Mouse (Mus musculus) heart, embryonic 15.5 days (tissue): ENCODE results near the gene Chrnd. TPM values are rescaled to one million over a fixed set of nuclear protein-coding genes. Genes with fewer than 3 reads are reported as not detected.

ENCODE experiments used
- ATAC-seq: fragments of 200-750 bp; cut with Nextera tagmentation; replicated peaks from 2 replicates; pipeline ENCODE4 v1.8.0; 2017; ENCODE audit warnings: low read depth, moderate TSS enrichment; ENCODE audit not compliant: insufficient number of reproducible peaks, insufficient read depth, low FRiP score
- H3K27ac ChIP-seq: fragments of 300-500 bp; sonication (generic); 2 replicates; pipeline ENCODE4 v1.5.1; 2015; ENCODE audit warnings: mild to moderate bottlenecking, inconsistent platforms
- H3K27me3 ChIP-seq: fragments of 300-500 bp; sonication (generic); 2 replicates; pipeline ENCODE4 v1.6.1; 2015; ENCODE audit warnings: inconsistent platforms
- H3K36me3 ChIP-seq: fragments of 300-500 bp; sonication (generic); 2 replicates; pipeline ENCODE4 v1.6.1; 2015; ENCODE audit warnings: mild to moderate bottlenecking, inconsistent platforms
- H3K4me1 ChIP-seq: fragments of 300-500 bp; sonication (generic); replicated peaks from 2 replicates; pipeline ENCODE4 v1.6.1; 2015; ENCODE audit warnings: inconsistent platforms
- H3K4me2 ChIP-seq: fragments of 300-500 bp; sonication (generic); 2 replicates; pipeline ENCODE4 v1.6.1; 2015; ENCODE audit warnings: inconsistent platforms, mild to moderate bottlenecking, moderate library complexity
- H3K4me3 ChIP-seq: fragments of 300-500 bp; sonication (generic); 2 replicates; pipeline ENCODE4 v1.5.1; 2015; ENCODE audit warnings: mild to moderate bottlenecking, inconsistent platforms
- H3K9ac ChIP-seq: fragments of 300-500 bp; sonication (generic); 2 replicates; pipeline ENCODE4 v1.6.1; 2015; ENCODE audit warnings: mild to moderate bottlenecking, inconsistent platforms
- H3K9me3 ChIP-seq: fragments of 300-500 bp; sonication (generic); replicated peaks from 2 replicates; pipeline ENCODE4 v1.6.1; 2016; ENCODE audit warnings: inconsistent platforms
- WGBS: fragments of 180-500 bp; shearing (Covaris S2); methylation state at CpG from one replicate; pipeline ENCODE4 v1.1.7; 2015; ENCODE audit warnings: mixed read lengths; 5-methylcytosine and 5-hydroxymethylcytosine counted together
- polyA plus RNA-seq: library from polyadenylated mRNA; unstranded; fragments of >200 nt; fragmentation: Nextera tagmentation; extraction: Ambion mirVana; gene quantifications from 2 replicates; pipeline ENCODE4 v1.2.1, GENCODE M21; 2015

Chrnd gene
- polyA plus RNA-seq, 1 experiment from 2014 or later, result not detected

- 19% methylated on average over 13 of the region's 13 CpGs for WGBS
- Histone ChIP-seq H3K36me3 (no peaks in the 10 kb centered on the region), H3K27me3 (peaks cover 94% of the 10 kb centered on the region), H3K4me1 (peaks cover 23% of the 10 kb centered on the region), H3K4me2 (no peak overlapping the region), H3K4me3 (no peak overlapping the region), H3K9ac (no peak overlapping the region), H3K27ac (no peak overlapping the region), H3K9me3 (no peaks in the 10 kb centered on the region)
- no peak for ATAC-seq
These were observed 4.9 kb upstream of the Chrnd start for GRCm38 (mm10) chr1:87185526-87185925.

- ATAC-seq, result peak; percentile 7; the same call in 1 of the 2 replicates
- no peaks in the 10 kb centered on the region for H3K9me3 ChIP-seq
- no peak overlapping the region for H3K27ac ChIP-seq
- H3K27me3 ChIP-seq, result peaks cover 96% of the 10 kb centered on the region
- 3% methylated on average over 54 of the region's 54 CpGs for WGBS
- H3K9ac ChIP-seq, result peak overlapping the region; percentile 61
- H3K36me3 ChIP-seq, result no peaks in the 10 kb centered on the region
- peaks cover 23% of the 10 kb centered on the region for H3K4me1 ChIP-seq
- peak overlapping the region; percentile 97 for H3K4me2 ChIP-seq
- peak overlapping the region; percentile 66 for H3K4me3 ChIP-seq
These were observed 4.0 kb upstream of the Chrnd start for GRCm38 (mm10) chr1:87186261-87187036.

GRCm38 (mm10) chr1:87187037-87187355 lies 3.4 kb upstream of the Chrnd start:
- Histone ChIP-seq H3K4me1 (peaks cover 23% of the 10 kb centered on the region), H3K36me3 (no peaks in the 10 kb centered on the region), H3K9ac (peak overlapping the region; percentile 61), H3K9me3 (no peaks in the 10 kb centered on the region), H3K27ac (no peak overlapping the region), H3K27me3 (peaks cover 91% of the 10 kb centered on the region), H3K4me3 (peak overlapping the region; percentile 66), H3K4me2 (peak overlapping the region; percentile 97)
- WGBS, result 1% methylated on average over 15 of the region's 15 CpGs
- no peak for ATAC-seq

GRCm38 (mm10) chr1:87197296-87197695 lies 6.9 kb downstream of the Chrnd start:
- Histone ChIP-seq H3K27me3 (peaks cover 2% of the 10 kb centered on the region; the same call in 1 of the 2 replicates), H3K9ac (no peak overlapping the region), H3K36me3 (no peaks in the 10 kb centered on the region), H3K9me3 (no peaks in the 10 kb centered on the region), H3K27ac (no peak overlapping the region), H3K4me1 (peaks cover 11% of the 10 kb centered on the region), H3K4me3 (no peak overlapping the region), H3K4me2 (no peak overlapping the region)
- ATAC-seq, result no peak
- 70% methylated on average over 9 of the region's 9 CpGs for WGBS

GRCm38 (mm10) chr1:87198119-87199065 lies 8.0 kb downstream of the Chrnd start:
- Histone ChIP-seq H3K36me3 (no peaks in the 10 kb centered on the region), H3K4me3 (no peak overlapping the region), H3K4me2 (no peak overlapping the region), H3K27ac (peak overlapping the region; percentile 44; the same call in 1 of the 2 replicates), H3K9ac (no peak overlapping the region), H3K9me3 (no peaks in the 10 kb centered on the region), H3K4me1 (peaks cover 11% of the 10 kb centered on the region), H3K27me3 (no peaks in the 10 kb centered on the region; the same call in 1 of the 2 replicates)
- whole genome bisulfite sequencing, result 59% methylated on average over 12 of the region's 12 CpGs
- peak; percentile 66 for ATAC-seq

GRCm38 (mm10) chr1:87200811-87201210 lies 10.4 kb downstream of the Chrnd start:
- peaks cover 11% of the 10 kb centered on the region for H3K4me1 ChIP-seq
- H3K27me3 ChIP-seq, result peaks cover 10% of the 10 kb centered on the region
- no peak for ATAC-seq
- WGBS, result 40% methylated on average over 2 of the region's 2 CpGs
- H3K9ac ChIP-seq, result no peak overlapping the region
- no peak overlapping the region for H3K4me2 ChIP-seq
- H3K9me3 ChIP-seq, result no peaks in the 10 kb centered on the region
- no peak overlapping the region for H3K4me3 ChIP-seq
- H3K27ac ChIP-seq, result no peak overlapping the region
- no peaks in the 10 kb centered on the region for H3K36me3 ChIP-seq

GRCm38 (mm10) chr1:87201848-87202247 lies 11.4 kb downstream of the Chrnd start:
- Histone ChIP-seq H3K4me2 (no peak overlapping the region), H3K9ac (no peak overlapping the region; the same call in 1 of the 2 replicates), H3K4me3 (no peak overlapping the region), H3K27ac (no peak overlapping the region), H3K9me3 (no peaks in the 10 kb centered on the region), H3K4me1 (peaks cover 12% of the 10 kb centered on the region), H3K27me3 (peaks cover 20% of the 10 kb centered on the region), H3K36me3 (no peaks in the 10 kb centered on the region)
- ATAC-seq, result no peak
- WGBS, result 41% methylated on average over 1 of the region's 1 CpGs

- H3K27me3 ChIP-seq, result peaks cover 37% of the 10 kb centered on the region
- H3K9me3 ChIP-seq, result no peaks in the 10 kb centered on the region
- ATAC-seq, result no peak
- peaks cover 6% of the 10 kb centered on the region for H3K4me1 ChIP-seq
- WGBS, result 76% methylated on average over 5 of the region's 5 CpGs
- H3K36me3 ChIP-seq, result no peaks in the 10 kb centered on the region
- no peak overlapping the region for H3K4me3 ChIP-seq
- no peak overlapping the region for H3K9ac ChIP-seq
- no peak overlapping the region for H3K27ac ChIP-seq
- H3K4me2 ChIP-seq, result no peak overlapping the region
These were observed 13.4 kb downstream of the Chrnd start for GRCm38 (mm10) chr1:87203779-87204178.

GRCm38 (mm10) chr1:87204465-87204864 lies 14.1 kb downstream of the Chrnd start, which contains the start of gene Chrng:
TSS of gene Chrng (plus strand) at chr1:87204657.
- ATAC-seq, result no peak
- no peak within 1 kb of the TSS for H3K4me3 ChIP-seq
- H3K4me2 ChIP-seq, result no peak within 1 kb of the TSS
- 0 out of 2 replicates have a peak, but pooled peaks cover 2% of the 10 kb centered on the region for H3K4me1 ChIP-seq
- H3K27me3 ChIP-seq, result peaks cover 37% of the 10 kb centered on the region
- no peaks in the 10 kb centered on the region for H3K36me3 ChIP-seq
- H3K9ac ChIP-seq, result no peak within 1 kb of the TSS; the same call in 1 of the 2 replicates
- H3K9me3 ChIP-seq, result no peaks in the 10 kb centered on the region
- WGBS, result 75% methylated on average over 7 of the region's 7 CpGs
- no peak within 1 kb of the TSS for H3K27ac ChIP-seq

GRCm38 (mm10) chr1:87205038-87205437 lies 14.6 kb downstream of the Chrnd start:
- Histone ChIP-seq H3K27ac (no peak overlapping the region), H3K4me1 (0 out of 2 replicates have a peak, but pooled peaks cover 2% of the 10 kb centered on the region), H3K27me3 (peaks cover 37% of the 10 kb centered on the region), H3K36me3 (no peaks in the 10 kb centered on the region), H3K4me2 (no peak overlapping the region), H3K9me3 (no peaks in the 10 kb centered on the region), H3K4me3 (no peak overlapping the region), H3K9ac (no peak overlapping the region)
- no peak for ATAC-seq
- 57% methylated on average over 6 of the region's 6 CpGs for WGBS

GRCm38 (mm10) chr1:87205502-87205901 lies 15.1 kb downstream of the Chrnd start:
- Histone ChIP-seq H3K9ac (no peak overlapping the region; the same call in 1 of the 2 replicates), H3K27ac (no peak overlapping the region), H3K27me3 (peaks cover 40% of the 10 kb centered on the region), H3K36me3 (no peaks in the 10 kb centered on the region), H3K4me1 (0 out of 2 replicates have a peak, but pooled peaks cover 2% of the 10 kb centered on the region), H3K4me3 (no peak overlapping the region), H3K9me3 (no peaks in the 10 kb centered on the region), H3K4me2 (no peak overlapping the region)
- no peak for ATAC-seq
- 34% methylated on average over 3 of the region's 3 CpGs for WGBS
